Mouse (Mus musculus) limb, embryonic 14.5 days (tissue): Measurements from ENCODE around the gene Por. TPM values are rescaled to one million over a fixed set of nuclear protein-coding genes. Genes with fewer than 3 reads are reported as not detected.

Experiments used
- ATAC-seq: fragments of 200-750 bp; cut with Nextera tagmentation; 2 replicates; pipeline ENCODE4 v1.8.0; 2017; ENCODE audit warnings: low read depth, moderate number of reproducible peaks, moderate TSS enrichment; ENCODE audit not compliant: low FRiP score
- DNase-seq: peaks from one replicate; pipeline ENCODE4 v3.0.0-alpha.2; 2015; ENCODE audit warnings: low spot score
- H3K27ac ChIP-seq: fragments of 300-500 bp; sonication (generic); replicated peaks from 2 replicates; pipeline ENCODE4 v1.5.1; 2014; ENCODE audit warnings: low read depth, mild to moderate bottlenecking, low read length, moderate library complexity, mixed read lengths
- H3K27me3 ChIP-seq: fragments of 300-500 bp; sonication (generic); 2 replicates; pipeline ENCODE4 v1.6.1; 2014; ENCODE audit warnings: low read length, mixed read lengths; ENCODE audit not compliant: control insufficient read depth, insufficient read depth
- H3K36me3 ChIP-seq: fragments of 300-500 bp; sonication (generic); 2 replicates; pipeline ENCODE4 v1.6.1; 2014; ENCODE audit warnings: mild to moderate bottlenecking, low read length, moderate library complexity, mixed read lengths; ENCODE audit not compliant: control insufficient read depth, insufficient read depth
- H3K4me1 ChIP-seq: fragments of 300-500 bp; sonication (generic); 2 replicates; pipeline ENCODE4 v1.6.1; 2014; ENCODE audit warnings: antibody characterized with exemption, low read length, mixed read lengths; ENCODE audit not compliant: control insufficient read depth, insufficient read depth
- H3K4me2 ChIP-seq: fragments of 300-500 bp; sonication (generic); replicated peaks from 2 replicates; pipeline ENCODE4 v1.6.1; 2014; ENCODE audit warnings: low read depth, mild to moderate bottlenecking, low read length, moderate library complexity; ENCODE audit not compliant: severe bottlenecking
- H3K4me3 ChIP-seq: fragments of 300-500 bp; sonication (generic); replicated peaks from 2 replicates; pipeline ENCODE4 v1.5.1; 2014; ENCODE audit warnings: low read length
- H3K9ac ChIP-seq: fragments of 300-500 bp; sonication (generic); 2 replicates; pipeline ENCODE4 v1.6.1; 2014; ENCODE audit warnings: mild to moderate bottlenecking, low read depth, low read length, moderate library complexity; ENCODE audit not compliant: severe bottlenecking
- H3K9me3 ChIP-seq: fragments of 300-500 bp; sonication (generic); 2 replicates; pipeline ENCODE4 v1.6.1; 2016; ENCODE audit warnings: low read length; ENCODE audit not compliant: control insufficient read depth
- POLR2A ChIP-seq: fragments of 200-500 bp; IDR thresholded peaks from 2 replicates; pipeline ENCODE4 v1.8.0; 2012; ENCODE audit warnings: inconsistent platforms, mild to moderate bottlenecking, moderate library complexity, borderline replicate concordance; ENCODE audit not compliant: insufficient read depth, insufficient read length; ENCODE audit errors: extremely low read depth
- WGBS: fragments of 180-500 bp; shearing (Covaris S2); extraction: QIAGEN DNeasy Blood & Tissue Kit; methylation state at CpG from one replicate; pipeline ENCODE4 v1.1.7; 2014; 5-methylcytosine and 5-hydroxymethylcytosine counted together
- polyA plus RNA-seq, 2 experiments: library from polyadenylated mRNA; depleted of rRNA in 1 of 2; stranded (reverse) in 1 of 2; unstranded in 1 of 2; fragments of >200 nt; fragmentation: Nextera tagmentation in 1 of 2; extraction: Ambion mirVana in 1 of 2; gene quantifications; 2 replicates each; pipeline versions ENCODE4 v1.2.1 to v1.2.3; 2012 to 2014

The Por gene
- polyA plus RNA-seq, 2 experiments = 64.7 to 99.2 TPM

DNA sequence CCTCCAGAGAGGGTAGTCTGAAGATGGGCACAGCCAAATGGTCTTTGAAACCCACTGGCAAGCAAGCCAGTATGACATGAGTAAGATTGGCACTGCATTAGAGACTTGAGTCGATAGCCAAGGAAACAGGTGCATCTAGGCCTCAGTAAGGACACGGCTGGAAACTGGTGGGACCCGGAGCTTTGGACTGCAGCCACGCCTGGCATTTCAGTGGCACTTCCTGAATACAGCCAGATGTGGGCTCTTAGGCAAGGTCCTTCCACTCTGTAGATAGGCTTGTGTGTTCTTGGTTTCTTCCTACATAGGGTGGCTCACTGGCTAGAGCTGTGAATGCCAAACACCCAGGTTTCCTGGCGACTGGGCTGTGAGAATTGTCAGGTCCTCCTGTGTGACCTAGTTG is 24.5 kb upstream of the Por start:
- 81% methylated on average over 5 of the region's 5 CpGs for WGBS

DNA sequence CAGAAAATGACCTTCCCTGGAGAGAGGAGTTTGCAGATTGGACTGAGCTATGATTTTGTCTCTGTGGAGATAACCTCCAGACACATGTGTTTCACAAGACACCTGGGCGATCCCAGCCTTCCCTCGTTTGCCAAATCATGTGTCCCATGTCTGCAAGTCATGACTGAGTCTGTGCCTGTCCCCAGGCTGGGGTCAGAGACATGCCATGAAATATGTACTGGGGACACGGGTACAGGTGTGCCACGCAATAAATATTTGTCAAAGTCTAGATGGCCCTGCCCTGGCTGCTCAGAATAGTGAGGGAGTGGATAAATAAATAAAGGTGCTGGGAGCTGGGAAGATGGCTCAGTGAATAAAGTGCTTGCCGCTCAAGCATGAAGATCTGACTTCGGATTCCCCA is 23.8 kb upstream of the Por start:
- Histone ChIP-seq H3K4me3 (no peak overlapping the region), H3K4me2 (no peak overlapping the region), H3K27me3 (no peaks in the 10 kb centered on the region), H3K4me1 (no peaks in the 10 kb centered on the region), H3K9me3 (no peaks in the 10 kb centered on the region), H3K27ac (no peak overlapping the region), H3K9ac (no peak overlapping the region), H3K36me3 (peaks cover 5% of the 10 kb centered on the region; the same call in 1 of the 2 replicates)
- TF ChIP-seq POLR2A = no peak
- ATAC-seq (no peak), DNase-seq (no peak)
- WGBS = 82% methylated on average over 6 of the region's 6 CpGs

More for the DNA sequence above, 24.5 kb upstream of the Por start:
- H3K4me2 ChIP-seq = no peak overlapping the region
- H3K36me3 ChIP-seq = peaks cover 7% of the 10 kb centered on the region
- no peak overlapping the region for H3K27ac ChIP-seq
- DNase-seq = no peak
- no peak for ATAC-seq
- no peak overlapping the region for H3K9ac ChIP-seq
- H3K27me3 ChIP-seq = no peaks in the 10 kb centered on the region
- H3K4me1 ChIP-seq = no peaks in the 10 kb centered on the region
- TF ChIP-seq POLR2A = no peak
- no peak overlapping the region for H3K4me3 ChIP-seq
- no peaks in the 10 kb centered on the region for H3K9me3 ChIP-seq

DNA sequence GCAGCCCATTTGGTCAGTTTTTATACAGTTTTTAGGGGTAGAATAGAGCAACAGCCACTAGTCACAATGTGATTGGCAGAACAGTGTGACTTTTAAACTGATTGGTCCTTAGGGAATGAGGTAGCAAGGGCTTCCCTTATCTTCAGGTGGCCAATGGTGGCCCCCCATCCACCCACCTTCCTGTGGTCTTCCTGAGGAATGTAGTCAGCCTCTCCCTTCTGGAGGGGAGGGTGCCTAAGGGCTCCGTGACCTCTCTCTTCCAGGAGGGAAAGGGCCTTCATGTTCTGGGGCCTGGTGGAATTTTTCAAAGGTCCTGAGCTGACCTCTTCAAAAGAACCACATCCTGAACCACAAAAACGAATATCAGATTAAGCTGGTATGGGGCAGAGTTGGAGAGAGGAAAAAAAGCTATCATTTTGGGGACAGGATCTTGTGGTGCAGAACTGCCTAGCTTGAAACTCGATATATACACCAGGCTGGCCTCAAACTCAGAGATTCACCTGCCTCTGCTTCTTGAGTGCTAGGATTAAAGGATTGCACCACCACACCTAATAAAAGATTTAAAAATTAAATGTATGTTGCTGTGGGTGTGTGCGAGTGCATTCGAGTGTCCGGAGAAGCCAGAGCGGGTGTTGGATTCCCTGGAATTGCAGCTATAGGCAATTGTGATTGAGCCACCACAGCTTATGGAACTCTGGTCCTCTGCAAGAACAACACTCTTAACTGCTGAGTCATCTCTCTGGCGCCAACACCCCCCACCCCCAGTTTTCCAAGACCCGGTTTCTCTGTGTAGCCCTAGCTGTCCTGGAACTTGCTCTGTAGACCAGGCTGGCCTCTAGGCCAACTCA is 21.1 kb upstream of the Por start:
- H3K9me3 ChIP-seq = no peaks in the 10 kb centered on the region
- H3K36me3 ChIP-seq = no peaks in the 10 kb centered on the region
- H3K27me3 ChIP-seq = no peaks in the 10 kb centered on the region
- H3K9ac ChIP-seq = no peak overlapping the region
- no peak for TF ChIP-seq POLR2A
- no peak overlapping the region for H3K4me3 ChIP-seq
- WGBS = 82% methylated on average over 9 of the region's 9 CpGs
- H3K4me1 ChIP-seq = no peaks in the 10 kb centered on the region
- H3K4me2 ChIP-seq = no peak overlapping the region
- ATAC-seq (no peak; the same call in 1 of the 2 replicates), DNase-seq (no peak)
- H3K27ac ChIP-seq = no peak overlapping the region

DNA sequence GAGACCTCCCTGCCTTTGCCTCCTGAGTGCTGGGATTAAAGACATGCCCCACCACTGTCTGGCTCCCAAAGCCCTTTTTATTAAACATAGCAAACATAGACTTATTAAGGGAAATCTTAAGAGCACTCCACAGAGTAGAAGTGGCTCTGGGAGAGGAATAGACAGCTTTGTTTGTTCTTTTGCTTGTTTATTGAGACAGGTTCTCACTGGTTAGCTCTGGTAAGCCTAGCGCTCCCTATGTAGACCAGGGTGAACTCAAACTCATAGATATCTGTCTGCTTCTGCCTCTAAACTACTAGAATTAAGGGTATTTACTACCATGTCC is 20.6 kb upstream of the Por start:
- no peak overlapping the region for H3K9ac ChIP-seq
- H3K36me3 ChIP-seq = no peaks in the 10 kb centered on the region
- ATAC-seq = no peak
- no peak for DNase-seq
- H3K4me1 ChIP-seq = no peaks in the 10 kb centered on the region
- H3K27me3 ChIP-seq = no peaks in the 10 kb centered on the region
- H3K4me3 ChIP-seq = no peak overlapping the region
- no peaks in the 10 kb centered on the region for H3K9me3 ChIP-seq
- TF ChIP-seq POLR2A = no peak
- WGBS = 93% methylated on average over 1 of the region's 1 CpGs
- H3K4me2 ChIP-seq = no peak overlapping the region
- no peak overlapping the region for H3K27ac ChIP-seq

DNA sequence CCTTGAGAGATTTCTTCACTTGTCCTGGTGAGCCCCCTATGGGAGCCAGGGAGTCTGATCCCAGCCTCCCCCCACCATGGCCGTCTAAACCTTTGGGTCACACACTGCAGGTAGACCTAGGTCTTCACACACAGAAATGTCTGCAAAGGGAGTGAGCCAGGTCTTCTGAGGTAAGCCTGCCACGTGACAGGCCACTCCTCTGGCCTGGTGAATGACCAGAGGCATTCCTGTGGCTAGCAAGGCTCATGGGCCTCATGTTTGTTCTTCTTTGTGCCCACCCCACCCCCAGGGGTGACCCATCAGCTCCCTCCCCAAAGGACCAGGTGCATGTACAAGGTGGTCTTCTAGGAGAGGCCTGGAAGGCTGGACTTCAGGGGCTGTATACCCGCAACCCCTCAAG is 18.3 kb upstream of the Por start:
- no peaks in the 10 kb centered on the region for H3K9me3 ChIP-seq
- no peaks in the 10 kb centered on the region for H3K36me3 ChIP-seq
- no peak overlapping the region for H3K9ac ChIP-seq
- H3K4me1 ChIP-seq = no peaks in the 10 kb centered on the region
- H3K27ac ChIP-seq = no peak overlapping the region
- H3K27me3 ChIP-seq = no peaks in the 10 kb centered on the region
- ATAC-seq (no peak), DNase-seq (no peak)
- no peak for TF ChIP-seq POLR2A
- WGBS = 69% methylated on average over 3 of the region's 3 CpGs
- H3K4me3 ChIP-seq = no peak overlapping the region
- no peak overlapping the region for H3K4me2 ChIP-seq

DNA sequence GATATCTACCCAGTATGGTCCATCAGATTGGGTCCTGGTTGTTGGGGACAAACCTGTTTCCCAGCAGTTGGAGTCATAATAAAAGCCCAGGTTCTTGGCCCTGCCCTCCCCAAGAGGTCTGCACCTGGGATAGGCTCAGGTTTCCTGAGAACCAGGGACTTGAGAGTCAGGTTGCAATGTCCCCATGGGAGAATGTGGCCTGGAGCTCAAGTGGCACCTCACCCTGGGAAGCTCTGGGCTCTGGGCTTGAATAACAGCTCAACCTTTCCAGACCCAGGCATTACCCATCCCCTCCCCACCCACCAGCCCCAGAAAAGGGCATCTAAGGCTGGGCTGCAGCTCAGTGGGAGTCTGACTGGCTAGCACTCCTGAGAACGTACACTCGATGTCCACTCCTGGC is 16.6 kb upstream of the Por start:
- no peak for TF ChIP-seq POLR2A
- DNase-seq = no peak
- Histone ChIP-seq H3K36me3 (no peaks in the 10 kb centered on the region), H3K4me1 (no peaks in the 10 kb centered on the region), H3K4me3 (no peak overlapping the region), H3K9me3 (no peaks in the 10 kb centered on the region), H3K9ac (no peak overlapping the region), H3K27ac (no peak overlapping the region), H3K27me3 (no peaks in the 10 kb centered on the region), H3K4me2 (no peak overlapping the region)
- no peak for ATAC-seq
- 55% methylated on average over 2 of the region's 2 CpGs for WGBS
